Mouse (Mus musculus): Measurements from ENCODE around the gene Patl1. TPM values are rescaled to one million over a fixed set of nuclear protein-coding genes. Genes with fewer than 3 reads are reported as not detected.
A peak's percentile ranks its signal among the peaks of the same experiment; 100 is the strongest.
"Not testable (repeated sequence)": the region's sequence is repeated elsewhere in the genome, so short reads cannot be mapped to it uniquely, and the experiment has no call there.

The Patl1 gene
- polyA plus RNA-seq (2015; fragmentation: Nextera tagmentation; extraction: Ambion mirVana) = 12.5 and 13.1 TPM in 2 replicates

- peak; percentile 99 for DNase-seq (ENCODE audit: low spot score)
These were observed at the start of gene Patl1 for GRCm38 (mm10) chr19:11912037-11912532. Gene Patl1, plus strand, starts transcription at chr19:11912399.

- DNase-seq (ENCODE audit: low spot score) = no peak
These were observed 44.4 kb upstream of the Patl1 start for GRCm38 (mm10) chr19:11867837-11868236.

GRCm38 (mm10) chr19:11875006-11875405, 37.2 kb upstream of the Patl1 start, which contains the start of gene Olfr1419:
Gene Olfr1419, minus strand, starts transcription at chr19:11875106.
- DNase-seq (ENCODE audit: low spot score) = no peak

GRCm38 (mm10) chr19:11878404-11878803, 33.8 kb upstream of the Patl1 start:
- DNase-seq (ENCODE audit: low spot score) = not testable (repeated sequence)

- DNase-seq (ENCODE audit: low spot score) = no peak
These were observed 25.9 kb upstream of the Patl1 start, which contains the start of gene Olfr1420 for GRCm38 (mm10) chr19:11886265-11886664. Gene Olfr1420, plus strand, starts transcription at chr19:11886565.

GRCm38 (mm10) chr19:11911021-11911420, 1.2 kb upstream of the Patl1 start:
- no peak for DNase-seq (ENCODE audit: low spot score)

GRCm38 (mm10) chr19:11911603-11912002, 596 bp upstream of the Patl1 start:
- no peak for DNase-seq (ENCODE audit: low spot score)

GRCm38 (mm10) chr19:11912533-11913121, 428 bp downstream of the Patl1 start:
- DNase-seq (ENCODE audit: low spot score) = peak; percentile 45

GRCm38 (mm10) chr19:11915804-11916203, 3.6 kb downstream of the Patl1 start:
- no peak for DNase-seq (ENCODE audit: low spot score)

- no peak for DNase-seq (ENCODE audit: low spot score)
These were observed 9.9 kb downstream of the Patl1 start for GRCm38 (mm10) chr19:11922068-11922467.

GRCm38 (mm10) chr19:11922515-11922914, 10.3 kb downstream of the Patl1 start:
- not testable (repeated sequence) for DNase-seq (ENCODE audit: low spot score)

- DNase-seq (ENCODE audit: low spot score) = no peak
These were observed 14.2 kb downstream of the Patl1 start for GRCm38 (mm10) chr19:11926380-11926779.

GRCm38 (mm10) chr19:11928025-11928748, 16.0 kb downstream of the Patl1 start:
- no peak for DNase-seq (ENCODE audit: low spot score)

- not testable (repeated sequence) for DNase-seq (ENCODE audit: low spot score)
These were observed 34.3 kb downstream of the Patl1 start for GRCm38 (mm10) chr19:11946460-11946859.

- DNase-seq (ENCODE audit: low spot score) = no peak
These were observed 37.7 kb downstream of the Patl1 start for GRCm38 (mm10) chr19:11949878-11950277.

GRCm38 (mm10) chr19:11950747-11951146, 38.5 kb downstream of the Patl1 start:
- DNase-seq (ENCODE audit: low spot score) = no peak

GRCm38 (mm10) chr19:11954206-11954605, 42.0 kb downstream of the Patl1 start:
- DNase-seq (ENCODE audit: low spot score) = no peak

GRCm38 (mm10) chr19:11956636-11957035, 44.4 kb downstream of the Patl1 start:
- no peak for DNase-seq (ENCODE audit: low spot score)

- no peak for DNase-seq (ENCODE audit: low spot score)
These were observed 45.2 kb downstream of the Patl1 start for GRCm38 (mm10) chr19:11957396-11957795.

GRCm38 (mm10) chr19:11957846-11958245, 45.6 kb downstream of the Patl1 start:
- DNase-seq (ENCODE audit: low spot score) = no peak

GRCm38 (mm10) chr19:11964266-11964665, 52.1 kb downstream of the Patl1 start:
- DNase-seq (ENCODE audit: low spot score) = no peak
